Mouse (Mus musculus) bone marrow, adult 2 months (tissue): ENCODE data around the gene Hist3h2a. TPM values are rescaled to one million over a fixed set of nuclear protein-coding genes. Genes with fewer than 3 reads are reported as not detected.

Experiments used
- H3K27ac ChIP-seq: fragments of 200-500 bp; 2 replicates; pipeline ENCODE4 v1.5.1; 2012; ENCODE audit warnings: low read depth, mild to moderate bottlenecking, control low read depth, inconsistent platforms, low read length; ENCODE audit not compliant: control insufficient read depth, poor library complexity, insufficient read depth
- H3K4me1 ChIP-seq: fragments of 200-500 bp; 2 replicates; pipeline ENCODE4 v1.6.1; 2011; ENCODE audit warnings: low read length; ENCODE audit not compliant: control insufficient read depth, insufficient read depth
- H3K4me3 ChIP-seq: fragments of 200-500 bp; replicated peaks from 2 replicates; pipeline ENCODE3; 2011; ENCODE audit warnings: mild to moderate bottlenecking, low read depth, low read length, control low read depth; ENCODE audit not compliant: control insufficient read depth
- CTCF ChIP-seq: fragments of 200-500 bp; IDR thresholded peaks from 2 replicates; pipeline ENCODE4 v1.5.1; 2011; ENCODE audit warnings: low read length, control low read depth; ENCODE audit not compliant: control insufficient read depth, insufficient read depth
- POLR2A ChIP-seq: fragments of 200-500 bp; IDR thresholded peaks from 2 replicates; pipeline ENCODE4 v1.6.1; 2011; ENCODE audit warnings: low read depth, mild to moderate bottlenecking, control low read depth, low read length, borderline replicate concordance; ENCODE audit not compliant: control insufficient read depth
- WGBS: fragments of 180-500 bp; shearing (Covaris S2); methylation state at CpG from one replicate; pipeline ENCODE4 v1.1.7; 2018; 5-methylcytosine and 5-hydroxymethylcytosine counted together
- polyA plus RNA-seq: library from polyadenylated mRNA; stranded (reverse); fragments of >200 nt; gene quantifications from 2 replicates; pipeline ENCODE4 v1.2.4, GENCODE M21; 2011; ENCODE audit warnings: low replicate concordance; ENCODE audit not compliant: missing spikeins, insufficient read depth, insufficient read length

Hist3h2a gene
- polyA plus RNA-seq, 1 experiment = 25.6 TPM

DNA sequence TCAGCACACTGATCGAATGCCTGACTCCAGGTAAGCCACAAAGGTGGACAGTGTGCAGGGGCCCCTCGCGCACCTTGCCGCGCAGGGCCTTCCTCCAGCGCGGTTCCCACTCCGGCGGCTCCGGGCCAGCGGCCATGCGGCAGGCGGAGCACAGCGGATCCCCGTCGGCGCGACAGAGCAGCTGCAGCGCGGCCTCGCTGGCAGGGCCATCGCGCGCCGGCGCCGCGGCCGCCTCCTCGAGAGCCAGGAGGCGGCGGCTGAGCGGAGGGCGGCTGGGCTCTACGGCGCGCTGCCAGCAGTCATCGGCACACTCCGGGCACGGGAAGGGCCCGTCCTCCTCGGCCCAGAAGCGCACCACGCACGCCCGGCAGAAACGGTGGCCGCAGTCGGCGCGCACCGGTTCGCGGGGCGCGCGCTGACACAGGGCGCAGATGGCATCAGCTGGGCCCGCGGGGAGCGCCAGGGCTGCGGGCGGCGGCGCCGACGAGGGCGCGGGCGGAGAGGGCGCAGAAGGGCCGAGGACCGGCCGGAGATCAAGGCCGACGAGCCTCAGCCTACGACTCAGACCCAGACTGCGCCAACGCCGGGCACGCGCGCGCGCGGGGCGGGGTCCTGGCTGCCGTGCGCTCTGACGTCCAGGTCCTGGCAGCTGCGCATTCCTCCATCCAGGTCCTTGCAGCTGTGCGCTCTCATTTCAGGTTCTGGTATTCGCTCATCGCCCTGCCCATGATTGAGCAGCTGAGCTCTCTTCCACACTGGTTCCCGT lies 16.0 kb upstream of the Hist3h2a start, which contains the start of gene Rnf187:
Rnf187 (minus strand) TSS at position 595 of the 766 bp plus-strand sequence.
- H3K4me1 ChIP-seq = no peaks in the 10 kb centered on the region; the same call in 1 of the 2 replicates
- WGBS = under 1% methylated on average over 95 of the region's 95 CpGs
- H3K27ac ChIP-seq = peak within 1 kb of the TSS; percentile 95

DNA sequence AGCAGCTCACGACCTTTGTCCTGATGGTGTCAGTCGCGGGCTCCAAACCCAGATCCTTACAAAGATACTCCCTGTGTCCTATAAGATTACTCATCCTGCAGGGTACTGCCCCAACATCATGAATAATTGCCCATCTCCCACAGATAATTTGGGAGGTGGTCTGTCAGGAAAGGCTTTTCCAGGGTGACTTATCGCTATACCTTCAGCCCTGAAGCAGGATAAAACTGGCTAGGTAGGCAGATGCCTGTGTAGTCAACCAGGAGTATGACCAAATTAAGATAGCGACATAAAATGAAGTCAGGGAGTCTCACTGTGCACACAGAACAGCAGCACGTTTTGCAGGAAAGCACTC lies 15.4 kb upstream of the Hist3h2a start:
- H3K27ac ChIP-seq = no peak overlapping the region
- peak overlapping the region; percentile 77 for H3K4me3 ChIP-seq
- TF ChIP-seq POLR2A (no peak), CTCF (no peak)
- no peaks in the 10 kb centered on the region; the same call in 1 of the 2 replicates for H3K4me1 ChIP-seq
- WGBS = 27% methylated on average over 6 of the region's 6 CpGs

More for the DNA sequence above, 16.0 kb upstream of the Hist3h2a start, which contains the start of gene Rnf187:
- H3K4me3 ChIP-seq = peak within 1 kb of the TSS; percentile 77
- TF ChIP-seq CTCF (no peak), POLR2A (peak; percentile 95)

DNA sequence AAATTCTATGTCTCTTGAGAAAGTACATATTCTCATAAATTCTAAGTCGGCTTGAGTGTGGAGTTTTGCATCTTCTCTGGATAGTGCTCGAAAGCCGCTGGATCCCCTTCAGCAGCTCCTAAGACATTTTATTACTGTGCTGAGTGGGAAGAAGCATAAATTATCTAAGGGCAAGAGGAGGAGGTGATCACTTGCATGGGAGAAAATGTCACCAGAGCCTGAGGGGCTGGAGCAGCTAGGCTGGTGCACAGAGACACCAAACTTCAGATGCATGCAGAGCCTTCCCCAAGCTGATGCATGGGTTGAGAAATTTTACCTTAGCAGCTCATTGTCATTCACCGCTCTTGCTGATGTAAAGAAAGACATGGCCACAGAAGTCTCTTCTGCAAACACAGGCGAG lies 10.3 kb upstream of the Hist3h2a start:
- no peak overlapping the region for H3K4me3 ChIP-seq
- 81% methylated on average over 5 of the region's 5 CpGs for WGBS
- H3K4me1 ChIP-seq = no peaks in the 10 kb centered on the region
- TF ChIP-seq POLR2A (no peak), CTCF (no peak)
- H3K27ac ChIP-seq = no peak overlapping the region

DNA sequence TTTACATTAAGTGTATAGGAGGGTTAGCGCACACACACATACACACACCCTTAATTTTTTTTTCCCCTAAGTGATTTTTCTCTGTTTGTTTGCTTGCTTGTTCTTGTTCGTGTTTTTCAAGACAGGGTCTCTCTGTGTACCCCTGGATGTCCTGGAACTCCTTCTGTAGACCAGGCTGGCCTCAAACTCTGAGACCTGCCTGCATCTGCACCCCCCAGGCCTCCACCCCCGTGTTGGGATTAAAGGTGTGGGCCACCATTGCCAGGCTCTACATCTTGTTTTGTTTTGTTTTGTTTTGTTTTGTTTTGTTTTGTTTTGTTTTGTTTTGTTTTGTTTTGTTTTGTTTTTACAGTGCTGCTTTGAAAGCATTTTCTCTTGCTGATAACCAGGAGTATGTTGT lies 7.2 kb upstream of the Hist3h2a start:
- H3K4me3 ChIP-seq = no peak overlapping the region
- 81% methylated on average over 3 of the region's 3 CpGs for WGBS
- TF ChIP-seq POLR2A (no peak), CTCF (no peak)
- no peak overlapping the region for H3K27ac ChIP-seq
- no peaks in the 10 kb centered on the region for H3K4me1 ChIP-seq

DNA sequence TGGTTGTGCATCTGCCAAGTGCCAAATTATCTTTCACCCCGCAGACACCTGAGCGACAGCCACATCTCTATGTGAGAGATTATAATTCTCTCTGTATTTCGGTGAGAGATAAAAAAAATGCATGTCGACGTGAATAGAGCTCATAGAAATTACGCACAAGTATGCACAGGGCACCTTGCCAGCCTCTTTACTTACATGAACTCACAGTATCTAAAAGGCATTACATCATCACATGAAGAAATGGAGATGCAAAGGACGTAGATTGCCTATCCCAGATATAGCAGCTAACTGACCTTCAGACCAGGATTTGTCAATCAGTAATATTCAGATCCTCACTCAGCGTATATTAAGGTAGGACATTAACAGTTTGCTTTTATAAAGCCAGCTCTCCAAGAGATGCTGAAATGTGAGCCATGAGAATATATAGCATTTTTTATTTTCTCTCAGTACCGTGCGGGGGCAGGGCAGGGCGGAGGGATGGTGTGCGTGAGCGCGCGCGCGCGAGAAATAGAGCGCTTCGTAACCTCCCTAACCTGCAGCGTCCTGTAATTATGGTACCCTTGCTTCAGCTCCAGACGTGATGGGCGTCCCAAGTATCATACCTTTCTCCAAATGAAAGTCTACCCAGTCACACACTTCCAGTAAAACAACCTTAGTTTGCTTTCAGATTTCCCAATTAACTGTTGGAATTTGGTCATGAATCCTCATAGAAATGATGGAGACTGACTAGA lies 6.5 kb upstream of the Hist3h2a start:
- H3K4me3 ChIP-seq = peak overlapping the region; percentile 39
- no peaks in the 10 kb centered on the region for H3K4me1 ChIP-seq
- 19% methylated on average over 23 of the region's 23 CpGs for WGBS
- peak overlapping the region; percentile 60; the same call in 1 of the 2 replicates for H3K27ac ChIP-seq
- TF ChIP-seq CTCF = no peak
- no peak for TF ChIP-seq POLR2A

DNA sequence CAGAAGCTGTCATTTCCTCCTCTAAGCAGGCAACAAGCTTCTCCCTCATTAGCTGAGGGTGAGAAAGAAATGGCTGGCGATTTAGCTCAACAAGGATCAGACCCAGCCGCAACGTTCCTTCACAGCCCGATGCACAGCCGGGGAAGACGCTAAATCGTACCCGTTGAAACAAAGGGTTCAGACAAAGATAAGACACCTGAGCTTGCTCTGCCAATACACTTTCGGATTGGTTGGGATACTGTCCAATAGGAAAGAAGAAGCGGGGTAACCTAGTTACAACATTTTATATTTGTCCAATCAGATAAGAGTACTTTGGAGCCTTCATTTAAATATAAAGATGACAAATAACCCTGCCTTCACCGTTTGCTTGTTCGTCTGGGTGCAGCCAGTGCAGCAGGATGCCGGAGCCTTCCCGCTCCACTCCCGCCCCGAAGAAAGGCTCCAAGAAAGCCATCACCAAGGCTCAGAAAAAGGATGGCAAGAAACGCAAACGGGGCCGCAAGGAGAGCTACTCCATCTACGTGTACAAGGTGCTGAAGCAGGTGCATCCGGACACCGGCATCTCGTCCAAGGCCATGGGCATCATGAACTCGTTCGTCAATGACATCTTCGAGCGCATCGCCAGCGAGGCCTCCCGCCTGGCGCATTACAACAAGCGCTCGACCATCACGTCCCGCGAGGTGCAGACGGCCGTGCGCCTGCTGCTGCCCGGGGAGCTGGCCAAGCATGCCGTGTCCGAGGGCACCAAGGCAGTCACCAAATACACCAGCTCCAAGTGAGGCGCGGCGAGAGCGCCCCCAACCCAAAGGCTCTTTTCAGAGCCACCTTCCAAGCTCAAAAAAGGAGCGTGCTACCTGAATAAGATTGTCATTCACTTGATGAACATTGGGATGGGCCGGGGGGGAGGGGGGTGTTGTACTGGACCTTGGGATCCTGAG lies 5.7 kb upstream of the Hist3h2a start, which contains the start of gene Hist3h2ba:
Hist3h2ba (plus strand) TSS at position 379 of the 938 bp plus-strand sequence.
- TF ChIP-seq CTCF = no peak
- TF ChIP-seq POLR2A = peak; percentile 97
- WGBS = 2% methylated on average over 48 of the region's 48 CpGs
- H3K27ac ChIP-seq = peak within 1 kb of the TSS; percentile 88
- H3K4me3 ChIP-seq = peak within 1 kb of the TSS; percentile 69
- H3K4me1 ChIP-seq = no peaks in the 10 kb centered on the region

DNA sequence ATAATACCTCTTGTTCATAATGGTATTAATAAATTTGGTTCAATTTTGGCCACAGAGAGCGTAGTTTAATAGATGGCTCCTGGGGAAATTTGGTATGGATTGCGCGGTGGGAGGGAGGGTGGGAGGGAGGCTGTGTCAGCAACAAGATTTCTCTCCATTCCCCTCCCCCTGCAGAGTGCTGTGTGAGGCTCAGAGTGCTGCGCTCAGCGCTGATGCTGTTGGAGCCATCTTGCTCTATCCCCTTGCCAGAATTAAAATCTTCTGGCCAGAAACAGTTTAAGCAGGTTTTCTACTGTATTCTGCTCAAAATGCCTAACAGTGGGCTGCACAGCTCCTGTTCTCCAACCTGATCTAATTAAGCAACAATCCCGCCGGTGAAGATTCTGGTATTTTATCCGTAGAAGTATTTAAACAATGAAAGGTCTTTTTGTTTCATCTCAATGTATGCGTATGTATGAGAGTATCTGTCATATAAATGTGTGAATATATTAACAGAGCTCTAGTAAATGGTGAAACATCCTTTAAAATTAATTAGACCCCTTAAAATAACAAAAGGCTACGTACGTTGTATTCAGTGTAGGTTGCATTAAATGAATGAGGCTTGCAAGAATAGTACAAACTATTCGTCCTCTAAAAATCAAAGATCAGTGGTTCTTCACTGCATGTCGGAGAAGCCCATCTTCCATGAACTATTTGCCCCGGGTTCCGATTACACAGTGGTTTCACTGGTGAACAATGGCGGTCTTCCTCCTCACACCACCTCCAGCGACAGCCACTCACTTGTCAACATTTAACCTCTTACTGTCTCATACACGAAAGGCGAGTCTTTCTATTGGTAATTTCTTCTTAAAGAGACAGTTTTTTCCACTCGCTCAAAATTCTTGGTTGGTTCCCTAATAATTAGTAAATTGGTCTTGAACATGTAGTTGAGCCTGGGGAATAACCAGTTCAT lies 4.7 kb upstream of the Hist3h2a start:
- no peak for TF ChIP-seq POLR2A
- TF ChIP-seq CTCF = no peak
- peak overlapping the region; percentile 57 for H3K4me3 ChIP-seq
- H3K4me1 ChIP-seq = no peaks in the 10 kb centered on the region
- H3K27ac ChIP-seq = no peak overlapping the region
- WGBS = 51% methylated on average over 20 of the region's 20 CpGs
